Mouse (Mus musculus): ENCODE results near the gene Stt3b.

DNA sequence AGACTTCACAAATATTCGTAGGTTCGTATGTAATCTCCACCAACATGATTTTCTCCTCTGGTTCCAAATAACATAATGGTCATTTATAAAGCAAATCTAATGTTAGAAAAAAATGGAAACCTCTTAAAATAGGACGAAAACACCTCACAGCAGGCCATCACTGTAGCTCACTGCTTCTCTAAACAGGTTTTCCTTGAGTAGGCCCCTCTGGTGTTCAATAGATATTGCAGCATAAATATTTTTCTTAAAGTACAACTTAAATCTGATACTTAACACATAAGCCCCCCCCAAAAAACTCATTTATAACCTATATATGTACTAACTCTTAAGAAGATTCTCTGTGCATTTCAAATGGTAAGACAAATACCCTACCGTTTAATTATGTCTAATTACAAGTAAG is 1.8 kb downstream of the Stt3b start:
- TF ChIP-seq CTCF (IDR thresholded peaks at IDR 0.05; ENCODE audit: control insufficient read depth, insufficient read depth, insufficient replicate concordance, low read depth, low read length), result no peak
- TF ChIP-seq POLR2A (IDR thresholded peaks at IDR 0.05; ENCODE audit: control insufficient read depth, low read depth, low read length), result no peak
